Mouse (Mus musculus) ES-Bruce4 (cell line): Measurements from ENCODE around the gene Ina.

ENCODE experiments used
- CTCF ChIP-seq: IDR thresholded peaks from one replicate; pipeline ENCODE4 v1.8.1; 2011; ENCODE audit warnings: low read depth, low read length
- POLR2A ChIP-seq: IDR thresholded peaks from one replicate; pipeline ENCODE4 v1.8.1; 2011; ENCODE audit warnings: low read length; ENCODE audit not compliant: insufficient read depth

DNA sequence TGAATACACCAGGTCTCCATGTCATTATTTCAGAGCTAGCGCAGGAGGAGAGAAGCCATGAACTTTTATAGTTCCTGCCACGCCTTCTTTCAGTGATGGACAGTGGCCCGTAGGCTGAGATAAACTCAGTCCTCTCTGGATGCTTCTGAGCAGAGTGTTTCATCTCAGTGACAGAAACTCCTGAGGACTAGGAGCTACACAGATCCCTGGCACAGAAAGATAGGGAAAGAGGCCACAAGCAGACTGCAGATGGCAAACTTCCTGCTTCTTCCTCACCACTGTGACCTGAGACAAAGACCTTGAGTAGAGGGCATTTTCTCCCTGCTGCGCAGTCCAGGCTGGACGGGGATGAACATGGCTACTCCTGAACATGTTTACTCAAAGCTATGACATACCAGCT, 45.7 kb upstream of the Ina start:
- no peak for TF ChIP-seq CTCF
- no peak for TF ChIP-seq POLR2A
